In the genomic region with DNA sequence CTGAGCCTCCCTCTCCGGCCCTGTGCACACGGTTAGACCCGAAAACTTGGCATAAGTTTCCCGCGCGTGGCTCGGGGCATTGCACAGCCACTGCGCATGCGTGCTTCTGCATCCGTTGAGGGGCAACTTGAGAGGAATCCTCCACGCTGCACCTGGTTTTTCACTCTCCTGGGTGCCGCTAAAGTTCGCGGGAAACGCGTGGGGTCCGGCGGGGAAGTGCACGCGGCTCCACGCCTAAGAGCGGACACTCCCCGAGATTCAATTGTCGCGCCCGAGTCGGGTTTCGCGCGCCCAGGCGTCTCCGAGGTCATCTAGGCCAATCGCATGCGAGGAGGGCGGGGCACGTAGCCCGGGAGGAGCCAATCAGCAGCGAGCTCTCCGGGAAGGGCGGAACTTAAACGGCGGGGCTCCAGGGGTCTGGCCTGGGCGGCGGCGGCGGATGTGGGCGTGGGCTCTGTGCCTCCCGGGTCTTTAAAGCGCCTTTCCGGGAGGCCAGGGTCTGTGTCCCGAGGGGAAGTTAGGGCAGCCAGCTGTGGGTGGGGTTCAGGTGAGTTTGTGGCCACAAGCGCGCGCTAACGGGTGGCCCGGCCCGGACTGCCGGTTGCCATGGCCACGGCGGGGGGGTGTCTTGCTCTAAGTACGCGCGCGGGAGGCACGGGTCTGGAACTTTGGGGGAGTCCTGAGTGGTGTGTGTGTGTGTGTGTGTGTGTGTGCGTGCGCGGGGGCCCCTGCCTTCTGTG, we compare ENCODE assay signal across 1 mouse cellular context.
TF ChIP-seq lines count a peak whose summit lies in the region.

No protein-coding gene starts in this region.

TF ChIP-seq in C2C12, 6 proteins besides CTCF, POLR2A, EP300 and RAD21:
- TF ChIP-seq USF1 (IDR thresholded peaks at IDR 0.05; ENCODE audit: low read depth), result no peak
- TF ChIP-seq FOSL1 (IDR thresholded peaks at IDR 0.05; ENCODE audit: insufficient read depth, low read length, poor library complexity, severe bottlenecking), result no peak
- peak; percentile 87 for TF ChIP-seq MAX (IDR thresholded peaks at IDR 0.05)
